Mouse (Mus musculus): ENCODE data around the gene Birc6. TPM values are rescaled to one million over a fixed set of nuclear protein-coding genes. Genes with fewer than 3 reads are reported as not detected.

Birc6 gene
- polyA plus RNA-seq, 1 experiment = 25.5 TPM

GRCm38 (mm10) chr17:74670031-74670430 lies 141.9 kb downstream of the Birc6 start:
- peaks cover 84% of the 10 kb centered on the region for H3K36me3 ChIP-seq (ENCODE audit: control insufficient read depth, insufficient read depth)

GRCm38 (mm10) chr17:74672446-74672845 lies 144.4 kb downstream of the Birc6 start:
- Histone ChIP-seq H3K79me2 (ENCODE audit: control insufficient read depth, insufficient read depth) (no peaks in the 10 kb centered on the region), H3K27me3 (ENCODE audit: control insufficient read depth, insufficient read depth, insufficient read length) (no peaks in the 10 kb centered on the region), H3K4me3 (ENCODE audit: insufficient read depth, poor library complexity, severe bottlenecking) (no peak overlapping the region), H3K79me3 (ENCODE audit: low read depth) (peaks cover 2% of the 10 kb centered on the region), H3ac (ENCODE audit: control insufficient read depth, insufficient read length, low read depth) (no peak overlapping the region), H3K36me3 (ENCODE audit: control insufficient read depth, insufficient read depth) (peaks cover 88% of the 10 kb centered on the region)
- TF ChIP-seq MYOG (IDR thresholded peaks at IDR 0.05; ENCODE audit: control insufficient read depth, extremely low read depth, insufficient read length) (no peak), USF1 (IDR thresholded peaks at IDR 0.05; ENCODE audit: low read depth) (no peak), CEBPB (IDR thresholded peaks at IDR 0.05; ENCODE audit: low read depth) (no peak), MYOD1 (IDR thresholded peaks at IDR 0.05; ENCODE audit: control insufficient read depth, insufficient read length, low read depth) (no peak), CTCF (IDR thresholded peaks at IDR 0.05; ENCODE audit: control insufficient read depth, insufficient read depth, insufficient read length) (no peak), FOSL1 (IDR thresholded peaks at IDR 0.05; ENCODE audit: insufficient read depth, low read length, poor library complexity, severe bottlenecking) (no peak), MAX (IDR thresholded peaks at IDR 0.05) (no peak)

More at GRCm38 (mm10) chr17:74670031-74670430, 141.9 kb downstream of the Birc6 start:
- no peak for TF ChIP-seq CTCF (IDR thresholded peaks at IDR 0.05; ENCODE audit: control insufficient read depth, insufficient read depth, insufficient read length)
- TF ChIP-seq MYOD1 (IDR thresholded peaks at IDR 0.05; ENCODE audit: control insufficient read depth, insufficient read length, low read depth) = no peak
- no peak for TF ChIP-seq FOSL1 (IDR thresholded peaks at IDR 0.05; ENCODE audit: insufficient read depth, low read length, poor library complexity, severe bottlenecking)
- no peak for TF ChIP-seq USF1 (IDR thresholded peaks at IDR 0.05; ENCODE audit: low read depth)
- TF ChIP-seq CEBPB (IDR thresholded peaks at IDR 0.05; ENCODE audit: low read depth) = no peak
- TF ChIP-seq MAX (IDR thresholded peaks at IDR 0.05) = no peak
- no peak for TF ChIP-seq MYOG (IDR thresholded peaks at IDR 0.05; ENCODE audit: control insufficient read depth, extremely low read depth, insufficient read length)
- no peak overlapping the region for H3K4me3 ChIP-seq (ENCODE audit: insufficient read depth, poor library complexity, severe bottlenecking)
- H3ac ChIP-seq (ENCODE audit: control insufficient read depth, insufficient read length, low read depth) = no peak overlapping the region
- no peaks in the 10 kb centered on the region for H3K27me3 ChIP-seq (ENCODE audit: control insufficient read depth, insufficient read depth, insufficient read length)
- H3K79me3 ChIP-seq (ENCODE audit: low read depth) = peaks cover 2% of the 10 kb centered on the region
- no peaks in the 10 kb centered on the region for H3K79me2 ChIP-seq (ENCODE audit: control insufficient read depth, insufficient read depth)

- Histone ChIP-seq H3K36me3 (ENCODE audit: control insufficient read depth, insufficient read depth) (peaks cover 93% of the 10 kb centered on the region), H3K27me3 (ENCODE audit: control insufficient read depth, insufficient read depth, insufficient read length) (no peaks in the 10 kb centered on the region), H3K79me2 (ENCODE audit: control insufficient read depth, insufficient read depth) (no peaks in the 10 kb centered on the region), H3K4me3 (ENCODE audit: insufficient read depth, poor library complexity, severe bottlenecking) (no peak overlapping the region), H3ac (ENCODE audit: control insufficient read depth, insufficient read length, low read depth) (no peak overlapping the region), H3K79me3 (ENCODE audit: low read depth) (peaks cover 2% of the 10 kb centered on the region)
- no peak for TF ChIP-seq CEBPB (IDR thresholded peaks at IDR 0.05; ENCODE audit: low read depth)
- TF ChIP-seq MYOG (IDR thresholded peaks at IDR 0.05; ENCODE audit: control insufficient read depth, extremely low read depth, insufficient read length) = no peak
- no peak for TF ChIP-seq MYOD1 (IDR thresholded peaks at IDR 0.05; ENCODE audit: control insufficient read depth, insufficient read length, low read depth)
- no peak for TF ChIP-seq CTCF (IDR thresholded peaks at IDR 0.05; ENCODE audit: control insufficient read depth, insufficient read depth, insufficient read length)
- no peak for TF ChIP-seq MAX (IDR thresholded peaks at IDR 0.05)
- TF ChIP-seq FOSL1 (IDR thresholded peaks at IDR 0.05; ENCODE audit: insufficient read depth, low read length, poor library complexity, severe bottlenecking) = no peak
- no peak for TF ChIP-seq USF1 (IDR thresholded peaks at IDR 0.05; ENCODE audit: low read depth)
These were observed 145.2 kb downstream of the Birc6 start for GRCm38 (mm10) chr17:74673251-74673650.

GRCm38 (mm10) chr17:74678061-74678460 lies 150.0 kb downstream of the Birc6 start:
- Histone ChIP-seq H3ac (ENCODE audit: control insufficient read depth, insufficient read length, low read depth) (no peak overlapping the region), H3K27me3 (ENCODE audit: control insufficient read depth, insufficient read depth, insufficient read length) (no peaks in the 10 kb centered on the region), H3K79me2 (ENCODE audit: control insufficient read depth, insufficient read depth) (no peaks in the 10 kb centered on the region), H3K79me3 (ENCODE audit: low read depth) (peaks cover 2% of the 10 kb centered on the region), H3K36me3 (ENCODE audit: control insufficient read depth, insufficient read depth) (peaks cover 75% of the 10 kb centered on the region), H3K4me3 (ENCODE audit: insufficient read depth, poor library complexity, severe bottlenecking) (no peak overlapping the region)
- TF ChIP-seq MAX (IDR thresholded peaks at IDR 0.05) (no peak), FOSL1 (IDR thresholded peaks at IDR 0.05; ENCODE audit: insufficient read depth, low read length, poor library complexity, severe bottlenecking) (no peak), CEBPB (IDR thresholded peaks at IDR 0.05; ENCODE audit: low read depth) (no peak), MYOD1 (IDR thresholded peaks at IDR 0.05; ENCODE audit: control insufficient read depth, insufficient read length, low read depth) (no peak), MYOG (IDR thresholded peaks at IDR 0.05; ENCODE audit: control insufficient read depth, extremely low read depth, insufficient read length) (no peak), CTCF (IDR thresholded peaks at IDR 0.05; ENCODE audit: control insufficient read depth, insufficient read depth, insufficient read length) (no peak), USF1 (IDR thresholded peaks at IDR 0.05; ENCODE audit: low read depth) (no peak)

- Histone ChIP-seq H3K36me3 (ENCODE audit: control insufficient read depth, insufficient read depth) (peaks cover 31% of the 10 kb centered on the region), H3ac (ENCODE audit: control insufficient read depth, insufficient read length, low read depth) (no peak overlapping the region), H3K4me3 (ENCODE audit: insufficient read depth, poor library complexity, severe bottlenecking) (no peak overlapping the region), H3K79me2 (ENCODE audit: control insufficient read depth, insufficient read depth) (no peaks in the 10 kb centered on the region), H3K27me3 (ENCODE audit: control insufficient read depth, insufficient read depth, insufficient read length) (no peaks in the 10 kb centered on the region), H3K79me3 (ENCODE audit: low read depth) (no peaks in the 10 kb centered on the region)
- TF ChIP-seq MYOD1 (IDR thresholded peaks at IDR 0.05; ENCODE audit: control insufficient read depth, insufficient read length, low read depth) (no peak), FOSL1 (IDR thresholded peaks at IDR 0.05; ENCODE audit: insufficient read depth, low read length, poor library complexity, severe bottlenecking) (no peak), MYOG (IDR thresholded peaks at IDR 0.05; ENCODE audit: control insufficient read depth, extremely low read depth, insufficient read length) (no peak), MAX (IDR thresholded peaks at IDR 0.05) (no peak)
These were observed 156.8 kb downstream of the Birc6 start for GRCm38 (mm10) chr17:74684927-74685326.

- Histone ChIP-seq H3K36me3 (ENCODE audit: control insufficient read depth, insufficient read depth) (peaks cover 48% of the 10 kb centered on the region), H3K79me2 (ENCODE audit: control insufficient read depth, insufficient read depth) (no peaks in the 10 kb centered on the region), H3K27me3 (ENCODE audit: control insufficient read depth, insufficient read depth, insufficient read length) (no peaks in the 10 kb centered on the region), H3K79me3 (ENCODE audit: low read depth) (no peaks in the 10 kb centered on the region), H3ac (ENCODE audit: control insufficient read depth, insufficient read length, low read depth) (no peak overlapping the region), H3K4me3 (ENCODE audit: insufficient read depth, poor library complexity, severe bottlenecking) (no peak overlapping the region)
- no peak for TF ChIP-seq FOSL1 (IDR thresholded peaks at IDR 0.05; ENCODE audit: insufficient read depth, low read length, poor library complexity, severe bottlenecking)
- TF ChIP-seq CTCF (IDR thresholded peaks at IDR 0.05; ENCODE audit: control insufficient read depth, insufficient read depth, insufficient read length) = no peak
- TF ChIP-seq MAX (IDR thresholded peaks at IDR 0.05) = no peak
- no peak for TF ChIP-seq USF1 (IDR thresholded peaks at IDR 0.05; ENCODE audit: low read depth)
- TF ChIP-seq MYOD1 (IDR thresholded peaks at IDR 0.05; ENCODE audit: control insufficient read depth, insufficient read length, low read depth) = no peak
These were observed 160.5 kb downstream of the Birc6 start for GRCm38 (mm10) chr17:74688555-74688954.
